8 mouse cellular contexts compared by ENCODE assay signal in genomic region chr7:25251822-25252221, GRCm38 (mm10). TPM values are rescaled to one million over a fixed set of nuclear protein-coding genes. Genes with fewer than 3 reads are reported as not detected.
DNase-seq lines count a peak whose midpoint lies in the region; ATAC-seq and TF ChIP-seq lines count a peak whose summit lies in the region.

No protein-coding gene starts in this region.

- peak overlapping the region; percentile 51 for H3K9ac ChIP-seq in heart, postnatal 0 days (replicated peaks; ENCODE audit: low read depth, low read length)
- H3K9ac ChIP-seq in liver, embryonic 16.5 days (ENCODE audit: low read depth, low read length): no peak overlapping the region

- H3K4me1 ChIP-seq in heart, postnatal 0 days (ENCODE audit: control insufficient read depth, insufficient read depth): peaks cover 17% of the 10 kb centered on the region
- peaks cover 38% of the 10 kb centered on the region for H3K4me1 ChIP-seq in liver, embryonic 16.5 days (ENCODE audit: control insufficient read depth, low read depth, low read length)

- H3K4me2 ChIP-seq in heart, postnatal 0 days (ENCODE audit: low read depth, low read length): peak overlapping the region; percentile 90
- H3K4me2 ChIP-seq in liver, embryonic 16.5 days (ENCODE audit: low read depth, low read length): peak overlapping the region; percentile 97; the same call in 1 of the 2 replicates

- H3K27me3 ChIP-seq in heart, postnatal 0 days (ENCODE audit: control insufficient read depth, insufficient read depth, low read length): no peaks in the 10 kb centered on the region
- H3K27me3 ChIP-seq in liver, embryonic 16.5 days (ENCODE audit: control insufficient read depth, insufficient read depth, low read depth, low read length): no peaks in the 10 kb centered on the region

- no peak for TF ChIP-seq EP300 in heart, postnatal 0 days (IDR thresholded peaks at IDR 0.05; ENCODE audit: low read depth)

- no peak for ATAC-seq in heart, postnatal 0 days (ENCODE audit: insufficient read depth, low read depth)
- ATAC-seq in liver, embryonic 16.5 days (ENCODE audit: low read depth): no peak

- no peaks in the 10 kb centered on the region for H3K9me3 ChIP-seq in heart, postnatal 0 days (replicated peaks; ENCODE audit: control insufficient read depth, low read length)
- H3K9me3 ChIP-seq in liver, embryonic 16.5 days (replicated peaks; ENCODE audit: control insufficient read depth, low read length): no peaks in the 10 kb centered on the region

- peak overlapping the region; percentile 97 for H3K27ac ChIP-seq in gastrocnemius, adult 2 months
- H3K27ac ChIP-seq in heart, postnatal 0 days (ENCODE audit: low read depth): peak overlapping the region; percentile 97
- H3K27ac ChIP-seq in liver, embryonic 16.5 days (ENCODE audit: low read length): 0 out of 2 replicates have a peak overlapping the region, but pooled peaks have one; percentile 31

- H3K4me3 ChIP-seq in gastrocnemius, adult 2 months: peak overlapping the region; percentile 95
- peak overlapping the region; percentile 89 for H3K4me3 ChIP-seq in heart, postnatal 0 days (ENCODE audit: low read depth, low read length)
- no peak overlapping the region for H3K4me3 ChIP-seq in liver, embryonic 16.5 days (ENCODE audit: low read depth, low read length)

- 19% methylated on average over 8 of the region's 8 CpGs for WGBS in heart, postnatal 0 days
- WGBS in liver, embryonic 16.5 days (ENCODE audit: insufficient replicate concordance): 47% methylated on average over 8 of the region's 8 CpGs

- DNase-seq in gastrocnemius, adult 2 months: no peak
- DNase-seq in gastrocnemius, postnatal 14 days: no peak
- DNase-seq in MN1 (ENCODE audit: low spot score): peak; percentile 71
- DNase-seq in heart, postnatal 0 days (ENCODE audit: low spot score): no peak
- DNase-seq in c-Kit-positive CD71-positive TER-119-positive erythroid progenitor cells, embryonic 14.5 days (ENCODE audit: low spot score): no peak
- DNase-seq in urinary bladder, postnatal 4 days (ENCODE audit: low spot score in 2 of 2): no peak
- no peak for DNase-seq in left cerebral cortex, postnatal 10 days (ENCODE audit: extremely low spot score in 1 of 2, low spot score in 2 of 2)

- TF ChIP-seq CTCF in gastrocnemius, adult 2 months (IDR thresholded peaks at IDR 0.05): no peak
- TF ChIP-seq CTCF in heart, postnatal 0 days (IDR thresholded peaks at IDR 0.05; ENCODE audit: low read depth): no peak

- intact Hi-C loops in gastrocnemius, adult 2 months (cut with DNase I): loop anchor here (1.0 kb wide), 1 partner anchor 15 kb away; the partner anchor contains the start of gene Cic
- intact Hi-C loops in gastrocnemius, postnatal 14 days (cut with DNase I; ENCODE audit: low total_unique reads): no loop called here
- intact Hi-C loops in left cerebral cortex, postnatal 10 days (cut with DNase I): no loop called here

- no peaks in the 10 kb centered on the region for H3K36me3 ChIP-seq in heart, postnatal 0 days (replicated peaks; ENCODE audit: control insufficient read depth, insufficient read depth, low read length)
- no peaks in the 10 kb centered on the region for H3K36me3 ChIP-seq in liver, embryonic 16.5 days (ENCODE audit: control insufficient read depth, insufficient read depth)

RNA-seq across cellular contexts. Expression of gene Erf, which starts 1.3 kb away (rescaled TPM):
- 1 to 10 TPM; 5.4 to 7.4 TPM for total RNA-seq in gastrocnemius, adult 2 months (2021)
- 10 to 100 TPM in 1 of 2 experiments, 1 to 10 TPM in 1; 9.8 to 11.8 TPM for total RNA-seq in gastrocnemius, postnatal 14 days (2021)
- 41.4 and 66.8 TPM in 2 replicates for total RNA-seq in heart, postnatal 0 days (2014; rRNA removed; ENCODE audit: low replicate concordance)
- polyA plus RNA-seq in heart, postnatal 0 days (2015; fragmentation: Nextera tagmentation; extraction: Ambion mirVana): 6.5 and 7.0 TPM in 2 replicates
- 3.4 and 3.6 TPM in 2 replicates for polyA plus RNA-seq in liver, embryonic 16.5 days (2015; fragmentation: Nextera tagmentation; extraction: Ambion mirVana)
- 10 to 100 TPM; 47.7 to 55.1 TPM for total RNA-seq in left cerebral cortex, postnatal 10 days (2021)

RNA-seq across cellular contexts. Expression of gene Gsk3a, which starts 14.2 kb away (rescaled TPM):
- 10 to 100 TPM; 74.1 to 77.4 TPM for total RNA-seq in gastrocnemius, adult 2 months (2021)
- total RNA-seq in gastrocnemius, postnatal 14 days (2021): 10 to 100 TPM; 46.5 to 51.4 TPM
- 62.1 and 64.7 TPM in 2 replicates for total RNA-seq in heart, postnatal 0 days (2014; rRNA removed; ENCODE audit: low replicate concordance)
- 5.3 and 5.9 TPM in 2 replicates for polyA plus RNA-seq in heart, postnatal 0 days (2015; fragmentation: Nextera tagmentation; extraction: Ambion mirVana)
- 4.0 and 5.3 TPM in 2 replicates for polyA plus RNA-seq in liver, embryonic 16.5 days (2015; fragmentation: Nextera tagmentation; extraction: Ambion mirVana)
- total RNA-seq in left cerebral cortex, postnatal 10 days (2021): 100 to 1,000 TPM; 205 TPM

RNA-seq across cellular contexts. Expression of gene Cic, which starts 15.7 kb away (rescaled TPM):
- 10 to 100 TPM; 37.0 to 40.4 TPM for total RNA-seq in gastrocnemius, adult 2 months (2021)
- 10 to 100 TPM; 38.2 to 44.1 TPM for total RNA-seq in gastrocnemius, postnatal 14 days (2021)
- total RNA-seq in heart, postnatal 0 days (2014; rRNA removed; ENCODE audit: low replicate concordance): 57.2 and 63.0 TPM in 2 replicates
- 15.7 and 16.9 TPM in 2 replicates for polyA plus RNA-seq in heart, postnatal 0 days (2015; fragmentation: Nextera tagmentation; extraction: Ambion mirVana)
- polyA plus RNA-seq in liver, embryonic 16.5 days (2015; fragmentation: Nextera tagmentation; extraction: Ambion mirVana): 9.5 and 10.8 TPM in 2 replicates
- total RNA-seq in left cerebral cortex, postnatal 10 days (2021): 100 to 1,000 TPM; 244 to 271 TPM

RNA-seq across cellular contexts. Expression of gene Zfp526, which starts 30.6 kb away (rescaled TPM):
- 1 to 10 TPM; 5.5 to 6.1 TPM for total RNA-seq in gastrocnemius, adult 2 months (2021)
- 1 to 10 TPM; 5.4 to 5.9 TPM for total RNA-seq in gastrocnemius, postnatal 14 days (2021)
- 6.6 and 6.8 TPM in 2 replicates for total RNA-seq in heart, postnatal 0 days (2014; rRNA removed; ENCODE audit: low replicate concordance)
- 1.2 and 1.4 TPM in 2 replicates for polyA plus RNA-seq in heart, postnatal 0 days (2015; fragmentation: Nextera tagmentation; extraction: Ambion mirVana)
- 1.6 and 1.9 TPM in 2 replicates for polyA plus RNA-seq in liver, embryonic 16.5 days (2015; fragmentation: Nextera tagmentation; extraction: Ambion mirVana)
- total RNA-seq in left cerebral cortex, postnatal 10 days (2021): 1 to 10 TPM; 7.8 to 8.5 TPM

RNA-seq across cellular contexts. Expression of gene Dedd2, which starts 31.4 kb away (rescaled TPM):
- total RNA-seq in gastrocnemius, adult 2 months (2021): 1 to 10 TPM; 9.3 to 9.4 TPM
- total RNA-seq in gastrocnemius, postnatal 14 days (2021): 1 to 10 TPM; 5.7 to 8.7 TPM
- total RNA-seq in heart, postnatal 0 days (2014; rRNA removed; ENCODE audit: low replicate concordance): 20.5 and 33.8 TPM in 2 replicates
- polyA plus RNA-seq in heart, postnatal 0 days (2015; fragmentation: Nextera tagmentation; extraction: Ambion mirVana): 9.5 and 11.0 TPM in 2 replicates
- polyA plus RNA-seq in liver, embryonic 16.5 days (2015; fragmentation: Nextera tagmentation; extraction: Ambion mirVana): 29.2 and 31.9 TPM in 2 replicates
- 10 to 100 TPM; 22.7 to 23.8 TPM for total RNA-seq in left cerebral cortex, postnatal 10 days (2021)

Comparison
In these comparisons a context has a peak if more than half of its experiments do, and no peak if none do; other contexts are left out.
1. H3K27ac ChIP-seq: peak in every context shown above with its lines; median percentile 97 in gastrocnemius, adult 2 months; 97 in heart, postnatal 0 days; 31 in liver, embryonic 16.5 days.